Mouse (Mus musculus) left cerebral cortex, adult 2 months (tissue): ENCODE measurements at regions not wholly inside any gene's neighbourhood (a gene's known extent, or its start where the extent isn't known, plus 50 kb on each side); places are given as distances from the start of the nearest gene placed in this dataset.

ENCODE experiments used
- DNase-seq, 2 experiments: peaks; one replicate each; pipeline ENCODE4 v3.0.0; 2021 to 2022; ENCODE audit warnings: low spot score in 2 of 2, mixed read lengths in 1 of 2; ENCODE audit errors: extremely low spot score in 1 of 2
- H3K27ac ChIP-seq: fragments of 200-600 bp; 2 replicates; pipeline ENCODE4 v1.8.1; 2022
- H3K4me3 ChIP-seq: fragments of 200-600 bp; 2 replicates; pipeline ENCODE4 v1.8.1; 2022
- CTCF ChIP-seq: fragments of 200-600 bp; IDR thresholded peaks from 2 replicates; pipeline ENCODE4 v1.8.1; 2022; ENCODE audit warnings: antibody characterized with exemption, mild to moderate bottlenecking, moderate library complexity
- intact Hi-C: fragments of 180-260 bp; cut with DNase I; formaldehyde crosslinking; loops from one replicate; pipeline ENCODE4 v1.15.1; 2025

DNA sequence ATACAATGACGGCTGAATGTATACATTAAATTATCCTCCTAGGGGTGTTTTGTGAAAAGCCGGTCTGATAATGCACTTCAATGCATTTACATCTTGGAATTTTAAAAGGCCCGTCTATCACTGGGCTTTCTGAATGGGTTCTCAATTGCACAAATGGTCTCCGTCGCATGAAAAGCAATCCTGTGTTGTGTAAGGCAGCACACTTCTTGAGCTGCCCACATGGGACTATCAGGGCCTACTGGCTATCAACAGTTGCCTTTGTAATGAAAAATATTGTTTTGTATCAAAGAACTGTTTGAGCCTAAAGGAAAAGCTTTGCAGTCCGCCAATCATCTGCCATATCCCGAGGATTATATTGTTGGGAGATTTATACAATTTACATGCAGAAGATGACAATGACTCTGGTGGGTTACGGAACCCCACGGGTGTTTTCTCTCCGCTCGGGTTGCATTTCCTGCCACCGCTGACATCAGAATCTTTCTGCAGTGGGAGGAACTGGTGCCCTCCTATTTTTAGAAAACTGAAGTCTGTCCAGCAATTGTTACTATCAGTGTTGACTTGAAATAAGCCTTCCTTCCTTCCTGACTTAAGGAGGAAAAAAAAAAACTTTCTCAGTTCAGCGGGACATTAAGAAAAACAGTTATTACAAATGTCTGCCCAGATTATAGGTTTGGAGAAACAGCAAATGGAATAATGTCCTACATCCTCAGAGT is 118.7 kb downstream of the Tmem26 start:
- intact Hi-C loops: no loop called here
- Histone ChIP-seq H3K4me3 (no peak overlapping the region), H3K27ac (no peak overlapping the region)
- DNase-seq: no peak
- TF ChIP-seq CTCF: no peak

DNA sequence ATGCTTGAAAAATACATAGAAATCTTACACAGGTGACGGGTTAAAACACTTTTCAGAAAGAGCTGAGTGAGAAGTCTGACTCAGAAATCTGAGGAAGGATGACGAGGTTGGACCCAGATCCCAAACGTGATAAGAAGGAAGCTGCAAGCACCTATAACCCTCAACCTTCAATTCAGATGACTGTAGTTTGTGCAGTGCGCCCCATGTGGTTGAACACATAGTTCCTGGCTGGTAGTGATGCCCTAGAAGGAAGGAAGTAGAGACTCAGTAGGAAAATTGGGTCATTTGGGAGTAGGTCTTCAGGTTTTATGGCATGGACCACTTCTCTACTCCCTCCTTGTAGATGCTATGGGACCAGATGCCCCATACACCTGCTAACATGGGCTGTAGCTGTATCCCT is 120.6 kb downstream of the Tmem26 start:
- intact Hi-C loops: no loop called here
- Histone ChIP-seq H3K27ac (no peak overlapping the region), H3K4me3 (no peak overlapping the region)
- TF ChIP-seq CTCF: no peak; the same call in 1 of the 2 replicates
- DNase-seq: no peak

DNA sequence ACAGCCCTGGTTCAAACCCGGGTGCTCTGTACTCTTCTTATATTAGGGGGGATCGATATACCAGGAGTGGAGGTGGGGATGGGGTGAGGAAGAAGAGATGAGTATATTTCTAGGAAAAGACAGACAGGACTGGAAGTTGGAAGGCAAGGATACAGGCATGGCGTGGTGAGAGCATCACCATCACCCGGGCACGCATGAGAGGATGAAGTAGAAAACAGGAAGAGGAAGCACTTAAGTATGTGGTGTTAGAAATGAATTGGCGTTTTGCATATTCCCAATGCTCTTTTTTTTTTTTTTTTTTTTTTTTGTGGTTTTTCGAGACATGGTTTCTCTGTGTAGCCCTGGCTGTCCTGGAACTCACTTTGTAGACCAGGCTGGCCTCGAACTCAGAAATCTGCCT is 121.2 kb downstream of the Tmem26 start:
- Histone ChIP-seq H3K4me3 (no peak overlapping the region), H3K27ac (no peak overlapping the region)
- DNase-seq: no peak
- TF ChIP-seq CTCF: no peak
- intact Hi-C loops: no loop called here

DNA sequence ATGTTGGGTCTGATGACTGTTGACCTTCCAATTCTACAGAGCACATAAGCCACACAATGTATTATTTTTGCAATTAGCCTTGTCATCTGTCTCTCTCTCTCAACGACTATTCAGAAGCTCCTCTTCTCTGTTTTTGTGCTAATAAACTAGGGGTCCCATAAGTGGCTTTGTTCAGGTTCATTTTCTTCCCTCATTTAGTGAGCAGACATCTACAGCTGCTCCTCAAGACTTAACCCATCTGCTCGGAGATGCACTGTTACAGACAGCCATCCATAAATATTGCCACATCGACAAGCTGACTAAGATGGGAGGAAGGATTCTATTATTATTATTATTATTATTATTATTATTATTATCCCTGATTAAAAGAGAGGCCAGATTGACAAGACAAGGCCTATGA is 127.7 kb downstream of the Tmem26 start:
- Histone ChIP-seq H3K27ac (no peak overlapping the region), H3K4me3 (no peak overlapping the region)
- no peak for TF ChIP-seq CTCF
- intact Hi-C loops: no loop called here
- no peak for DNase-seq

DNA sequence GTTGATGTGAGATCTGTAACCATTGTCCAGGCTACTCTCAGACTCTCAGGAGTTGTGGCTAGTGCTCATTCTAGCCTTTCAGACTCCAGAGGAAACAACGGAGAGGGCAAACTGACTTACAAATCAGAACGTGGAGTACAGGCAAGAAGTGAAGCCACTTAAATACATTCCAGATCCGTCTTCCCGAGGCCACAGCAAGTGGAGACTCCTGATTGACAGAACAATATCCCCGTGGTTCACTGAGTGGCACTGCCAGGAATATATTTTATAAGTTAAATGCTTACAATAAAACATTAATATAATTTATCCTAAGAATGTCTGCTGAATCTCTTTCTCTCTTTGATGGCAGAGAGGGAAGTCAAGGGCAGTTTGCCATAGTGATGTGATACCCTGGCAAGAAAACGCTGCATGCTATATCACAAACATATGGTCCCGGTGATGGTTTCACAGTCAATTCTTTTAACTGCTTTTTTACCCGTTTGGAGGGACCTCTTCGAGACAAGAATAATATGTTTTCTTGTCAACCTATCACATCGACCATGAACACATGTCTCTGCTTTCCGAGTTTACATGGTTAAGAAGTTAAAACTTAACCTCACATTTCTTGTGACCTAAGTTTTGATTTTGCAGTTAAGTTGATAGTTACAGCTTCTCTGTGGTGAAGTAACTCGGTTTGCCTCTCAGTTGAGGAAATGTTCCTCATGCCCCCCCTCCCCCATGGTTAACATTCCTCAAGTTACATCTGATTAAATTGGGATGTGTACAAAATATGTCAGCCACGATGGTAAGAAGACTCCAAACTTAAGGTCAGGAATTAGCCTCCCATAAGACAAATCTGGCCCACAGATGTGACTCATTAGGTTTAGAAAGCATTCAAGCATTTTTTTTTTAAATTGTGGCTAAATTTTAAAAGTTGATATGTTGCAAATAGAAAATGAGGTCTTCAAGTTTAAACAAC is 132.8 kb downstream of the Tmem26 start:
- no peak for DNase-seq
- TF ChIP-seq CTCF: no peak
- intact Hi-C loops: no loop called here
- Histone ChIP-seq H3K27ac (no peak overlapping the region), H3K4me3 (no peak overlapping the region)

DNA sequence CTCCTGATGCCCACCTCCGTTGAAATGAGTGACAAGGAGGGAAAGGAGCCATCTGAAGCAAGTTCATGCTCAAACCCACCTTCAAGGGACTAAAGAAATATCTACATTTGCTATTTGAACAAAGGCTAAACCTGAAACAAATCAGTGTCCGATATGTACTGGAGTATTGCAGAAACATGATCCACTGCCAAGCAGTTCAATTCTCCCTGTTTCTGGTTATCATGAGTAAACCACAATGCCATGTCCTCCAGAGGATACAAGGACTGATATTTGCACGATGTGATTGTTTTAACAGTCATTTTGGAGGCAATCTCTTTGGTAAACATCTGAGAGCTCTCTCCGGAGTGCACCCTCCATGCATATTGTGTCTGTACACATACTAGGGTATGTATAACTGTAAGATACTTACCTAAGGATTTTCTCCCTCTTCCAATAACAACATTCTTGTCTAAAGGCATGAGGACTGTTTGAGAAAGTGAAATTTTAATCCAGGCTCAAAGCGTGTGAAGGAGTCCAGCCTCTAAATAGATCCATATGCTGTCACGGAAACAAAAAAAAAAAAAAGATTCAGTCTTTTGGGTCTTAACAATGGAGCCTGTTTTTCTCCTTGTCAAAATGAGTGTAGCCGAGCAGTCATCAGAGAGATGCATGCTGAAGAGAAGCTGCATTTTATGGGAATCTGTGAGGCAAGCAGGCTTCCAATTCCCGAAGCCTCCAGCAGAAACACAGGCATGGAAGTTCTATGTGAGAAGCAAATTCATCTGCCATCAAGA is 141.3 kb downstream of the Tmem26 start:
- TF ChIP-seq CTCF: no peak
- no peak overlapping the region for H3K27ac ChIP-seq
- intact Hi-C loops: no loop called here
- no peak overlapping the region for H3K4me3 ChIP-seq
- no peak for DNase-seq

DNA sequence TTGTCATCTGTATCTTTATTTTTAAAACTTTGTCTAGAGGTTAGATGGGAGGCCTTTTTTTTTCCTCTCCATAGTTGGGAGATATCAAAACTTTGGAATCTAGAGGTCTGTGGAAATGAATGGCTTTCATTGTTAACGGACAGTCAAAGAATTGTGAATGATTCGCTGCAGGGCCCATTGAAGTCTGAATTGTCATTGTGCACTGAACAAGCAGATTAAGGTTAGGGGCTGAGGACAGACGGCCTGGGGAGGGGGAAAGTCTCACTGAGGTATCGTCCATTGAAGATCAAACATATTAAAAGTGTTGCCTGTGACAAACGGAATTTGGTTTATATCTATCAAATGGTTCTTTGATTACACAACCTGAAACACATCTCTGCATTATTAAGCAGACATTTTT is 142.3 kb downstream of the Tmem26 start:
- no peak overlapping the region for H3K4me3 ChIP-seq
- DNase-seq: no peak
- no peak for TF ChIP-seq CTCF
- intact Hi-C loops: no loop called here
- no peak overlapping the region for H3K27ac ChIP-seq

DNA sequence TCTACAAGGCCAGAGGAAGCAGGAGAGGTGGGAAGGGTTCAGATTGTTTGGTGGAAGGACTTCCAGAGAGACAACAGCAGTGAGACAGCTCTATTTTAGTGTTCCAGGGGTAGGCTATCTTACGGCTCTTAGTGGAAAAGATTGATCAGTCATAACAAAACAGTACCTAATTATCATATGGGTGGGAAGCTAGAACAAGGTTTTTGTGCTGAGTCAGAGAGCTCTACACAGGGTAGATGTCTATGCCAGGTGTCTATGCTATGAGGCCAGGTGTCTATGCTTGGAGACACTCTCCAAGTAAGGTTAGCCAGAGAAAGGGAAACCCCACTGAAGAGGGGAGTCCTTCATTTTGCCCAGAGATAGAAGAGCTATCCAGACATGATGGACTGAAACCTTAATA is 143.9 kb downstream of the Tmem26 start:
- Histone ChIP-seq H3K27ac (no peak overlapping the region), H3K4me3 (no peak overlapping the region)
- intact Hi-C loops: no loop called here
- DNase-seq: no peak
- no peak for TF ChIP-seq CTCF

DNA sequence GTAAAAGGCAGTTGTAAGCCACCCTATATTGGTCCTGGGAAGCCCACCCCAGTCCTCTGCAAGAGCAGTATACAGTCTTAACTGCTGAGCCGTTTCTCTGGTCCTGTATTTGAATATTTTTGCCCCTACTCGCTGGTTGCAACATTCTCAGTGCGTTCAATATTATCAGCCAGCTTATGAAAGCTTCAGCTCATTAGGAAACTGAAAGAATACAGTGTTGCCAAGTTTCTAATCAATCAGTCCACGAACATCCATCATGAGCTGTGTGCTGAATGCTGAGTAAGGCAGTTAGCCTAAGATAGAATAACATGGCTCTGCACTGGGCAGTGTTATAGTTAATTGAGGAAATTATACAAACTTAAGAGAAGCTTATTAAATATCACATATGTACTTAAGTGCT is 148.7 kb downstream of the Tmem26 start:
- no peak for DNase-seq
- no peak for TF ChIP-seq CTCF
- no peak overlapping the region for H3K4me3 ChIP-seq
- intact Hi-C loops: no loop called here
- H3K27ac ChIP-seq: no peak overlapping the region

DNA sequence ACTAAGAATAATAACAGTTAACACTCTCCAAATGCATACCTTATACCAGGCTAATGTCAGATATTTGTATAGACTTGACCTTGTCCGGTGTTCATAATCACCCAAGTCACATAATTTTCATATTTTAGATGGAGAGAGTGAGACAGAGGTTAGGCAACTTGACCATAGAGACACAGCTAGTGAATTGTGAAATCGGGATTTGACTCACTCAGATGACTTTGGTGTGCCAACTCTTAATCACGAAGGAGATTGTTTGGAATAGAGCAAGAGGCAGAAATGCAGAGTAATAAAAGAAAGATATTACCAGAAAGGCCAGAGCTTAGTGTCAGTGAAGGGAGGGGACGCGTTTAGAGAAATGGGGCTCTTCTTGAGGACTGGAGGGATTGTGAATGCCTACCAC is 152.2 kb downstream of the Tmem26 start:
- Histone ChIP-seq H3K4me3 (no peak overlapping the region), H3K27ac (no peak overlapping the region)
- DNase-seq: no peak
- no peak for TF ChIP-seq CTCF
- intact Hi-C loops: no loop called here

DNA sequence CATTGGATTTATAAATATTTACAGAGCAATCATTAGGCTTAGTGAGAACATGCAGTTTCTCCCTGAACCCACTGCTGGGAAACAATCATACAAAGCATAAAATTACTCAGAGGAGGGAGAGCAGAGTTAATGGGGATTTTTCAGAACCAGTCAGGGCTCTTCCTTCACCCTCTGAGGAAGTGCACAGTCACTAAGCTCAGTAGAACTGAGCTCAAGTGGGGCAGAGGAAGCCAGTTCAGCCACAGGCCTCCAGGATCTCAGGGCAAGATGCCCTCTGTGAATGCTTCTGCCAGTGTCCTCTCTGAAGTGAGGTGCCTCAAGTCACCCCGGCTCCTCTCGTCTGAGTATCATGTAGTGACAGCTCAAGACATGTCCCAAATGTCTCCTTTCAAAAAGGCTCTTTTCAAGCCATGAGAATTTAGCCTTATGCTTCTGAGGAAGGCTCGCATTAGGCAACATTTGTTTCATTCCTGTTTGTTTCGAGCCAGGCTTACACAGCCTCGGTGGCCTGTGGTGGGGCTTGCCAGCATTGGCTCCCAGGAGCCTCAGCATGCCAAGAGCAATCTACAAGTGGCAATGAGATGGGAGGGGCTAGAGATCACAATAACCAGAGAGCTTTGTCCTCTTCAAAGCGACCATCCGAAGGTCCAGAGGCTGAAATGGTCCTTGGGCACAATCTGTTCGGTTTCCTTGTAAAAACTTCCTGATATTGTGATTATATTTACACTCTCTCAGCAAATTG is 169.8 kb downstream of the Tmem26 start:
- intact Hi-C loops: loop anchor here (10.0 kb wide), 1 partner anchor 598 kb away; no protein-coding TSS in a partner anchor
- Histone ChIP-seq H3K4me3 (no peak overlapping the region), H3K27ac (no peak overlapping the region)
- TF ChIP-seq CTCF: no peak
- no peak for DNase-seq
